Mouse (Mus musculus): ENCODE data around the gene Slc22a7.

- TF ChIP-seq GATA1 (IDR thresholded peaks at IDR 0.05; ENCODE audit: borderline replicate concordance, low read length) (no peak), FLI1 (IDR thresholded peaks at IDR 0.05; ENCODE audit: low read length) (no peak)
Measured at GRCm38 (mm10) chr17:46486995-46487394, 48.7 kb upstream of the Slc22a7 start.

All from megakaryocyte, embryonic 14.5 days (primary cell).